Mouse (Mus musculus) erythroblast, embryonic 14.5 days (primary cell): Measurements from ENCODE around the gene Clasp1.

Source experiments
- GATA1 ChIP-seq: IDR thresholded peaks from 2 replicates; pipeline ENCODE4 v1.6.1; 2012; ENCODE audit warnings: low read length, inconsistent platforms, mixed read lengths
- TAL1 ChIP-seq: IDR thresholded peaks from 3 replicates; pipeline ENCODE4 v1.6.1; 2012; ENCODE audit warnings: low read length, inconsistent platforms, mixed read lengths

- TF ChIP-seq GATA1: no peak
- no peak for TF ChIP-seq TAL1
Observed at GRCm38 (mm10) chr1:118553045-118553444, 164.2 kb downstream of the Clasp1 start.
